Mouse (Mus musculus) left cerebral cortex, adult 8-10 months (tissue): Measurements from ENCODE around the gene H2-K1. TPM values are rescaled to one million over a fixed set of nuclear protein-coding genes. Genes with fewer than 3 reads are reported as not detected.

Experiments used
- DNase-seq, 2 experiments: peaks; one replicate each; pipeline ENCODE4 v3.0.0; 2022; ENCODE audit warnings: low spot score in 2 of 2
- total RNA-seq, 4 experiments: library from RNA; stranded (reverse); gene quantifications; 2 replicates each; pipeline ENCODE4 v1.2.4; 2022

The H2-K1 gene
- 10 to 100 TPM; 31.2 to 66.9 (median 50.2) TPM for total RNA-seq

DNA sequence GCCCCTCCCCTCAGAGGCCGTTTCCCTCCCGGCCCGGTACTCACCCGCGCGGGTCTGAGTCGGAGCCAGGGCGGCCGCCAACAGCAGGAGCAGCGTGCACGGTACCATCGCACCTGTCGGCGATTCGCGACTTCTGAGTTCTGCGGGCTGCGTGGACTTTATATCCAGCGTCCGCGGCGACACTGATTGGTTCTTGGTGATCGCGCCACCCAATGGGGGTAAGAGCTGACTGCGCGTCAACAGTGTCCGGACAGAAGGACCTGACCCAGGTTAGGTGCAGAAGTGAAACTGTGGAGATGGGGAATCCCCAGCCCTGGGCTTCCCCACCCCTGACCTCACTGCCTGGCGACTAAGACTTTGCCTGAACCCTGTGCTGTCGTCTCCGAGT is at the start of gene H2-K1:
Gene H2-K1 (minus strand): TSS at position 198 of the 388 bp plus-strand sequence.
- peak; percentile 50 to 70 for DNase-seq

DNA sequence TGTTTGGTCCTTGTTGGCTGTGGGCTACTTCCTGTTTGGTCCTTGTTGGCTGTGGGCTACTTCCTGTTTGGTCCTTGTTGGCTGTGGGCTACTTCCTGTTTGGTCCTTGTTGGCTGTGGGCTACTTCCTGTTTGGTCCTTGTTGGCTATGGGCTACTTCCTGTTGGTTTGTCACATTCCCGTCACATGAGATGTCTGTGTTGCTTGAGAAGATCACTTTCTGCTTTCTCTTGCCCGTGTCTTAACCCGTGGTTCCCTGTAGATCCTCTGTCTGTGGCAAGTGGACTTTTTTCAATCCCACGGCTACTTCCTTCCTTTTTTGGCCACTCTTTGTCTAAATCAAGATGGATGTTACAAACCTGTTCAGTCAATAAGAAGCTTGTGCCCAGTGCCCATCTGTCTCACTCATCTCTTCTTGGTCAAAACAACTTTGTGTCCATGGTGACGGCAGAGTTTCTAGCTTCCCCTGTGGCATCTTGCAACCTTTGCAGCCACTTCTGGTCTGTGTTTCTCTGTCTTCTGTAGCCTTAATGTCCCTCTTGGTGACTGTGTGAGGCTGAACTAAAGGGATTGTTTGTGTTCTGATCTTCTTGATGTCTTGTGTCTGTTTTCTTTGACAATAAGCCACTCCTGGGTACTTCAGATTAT is 47.4 kb upstream of the H2-K1 start:
- DNase-seq: no peak

DNA sequence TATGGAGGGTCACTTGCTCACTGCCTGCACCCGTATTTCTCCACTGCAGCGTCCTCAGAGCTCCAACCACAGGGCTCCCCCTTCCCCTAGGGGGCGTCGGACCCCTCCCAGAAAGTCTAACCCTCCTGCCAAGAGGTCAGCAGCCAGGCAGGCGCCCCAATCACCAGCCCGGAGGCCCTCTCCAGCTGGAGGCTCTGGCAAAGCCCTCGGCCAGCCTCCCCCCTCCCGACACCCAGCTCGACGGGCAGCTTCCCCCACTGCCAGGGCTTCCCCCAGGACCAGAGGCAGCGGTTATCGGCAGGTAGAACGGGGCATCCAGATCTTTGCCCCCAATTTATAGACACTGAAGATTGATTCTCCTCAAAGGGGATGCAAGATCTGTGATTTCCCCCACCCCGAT is 45.8 kb upstream of the H2-K1 start:
- DNase-seq: no peak

DNA sequence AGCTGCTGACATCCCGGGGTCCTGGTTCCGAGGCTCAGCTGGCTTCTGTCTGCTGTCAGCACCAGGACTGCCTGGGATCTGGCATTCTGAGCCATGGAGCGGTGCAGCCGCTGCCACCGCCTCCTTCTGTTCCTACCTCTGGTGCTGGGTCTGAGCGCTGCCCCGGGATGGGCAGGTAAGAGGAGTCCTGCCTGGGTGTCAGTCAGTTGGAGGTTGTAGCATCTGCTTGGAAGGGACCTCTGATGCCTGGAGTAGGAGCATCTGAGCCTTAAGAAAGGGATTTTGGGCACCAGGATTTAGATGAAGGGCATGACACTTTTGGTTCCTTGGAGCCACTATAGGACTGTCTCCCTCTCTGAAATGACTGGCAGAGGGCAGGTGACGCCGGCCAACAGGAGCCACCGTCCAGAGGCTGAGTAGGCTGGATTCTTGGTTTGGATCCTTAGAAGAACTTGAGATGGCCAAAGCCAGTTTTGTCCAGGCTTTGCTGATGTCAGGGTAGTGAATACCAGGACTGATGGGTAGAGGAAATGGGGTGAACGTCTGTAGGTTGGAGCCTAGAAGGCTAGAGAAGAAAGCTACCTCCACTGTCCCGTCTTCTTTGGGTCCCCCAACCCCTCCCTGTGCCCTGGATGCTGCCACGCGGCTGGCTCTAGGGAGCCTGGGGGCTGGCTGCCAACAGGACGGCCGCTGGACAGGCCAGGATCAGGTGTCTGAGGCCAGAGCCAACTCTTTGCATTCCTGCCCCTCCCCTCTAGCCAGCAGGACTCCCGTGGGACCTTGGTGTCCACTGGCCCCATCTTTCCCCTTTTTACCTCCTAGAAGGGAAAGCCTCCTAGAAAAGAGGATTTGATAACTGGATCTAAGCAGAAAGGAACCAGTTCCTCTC is 39.7 kb upstream of the H2-K1 start:
- peak; percentile 15 to 39 for DNase-seq

DNA sequence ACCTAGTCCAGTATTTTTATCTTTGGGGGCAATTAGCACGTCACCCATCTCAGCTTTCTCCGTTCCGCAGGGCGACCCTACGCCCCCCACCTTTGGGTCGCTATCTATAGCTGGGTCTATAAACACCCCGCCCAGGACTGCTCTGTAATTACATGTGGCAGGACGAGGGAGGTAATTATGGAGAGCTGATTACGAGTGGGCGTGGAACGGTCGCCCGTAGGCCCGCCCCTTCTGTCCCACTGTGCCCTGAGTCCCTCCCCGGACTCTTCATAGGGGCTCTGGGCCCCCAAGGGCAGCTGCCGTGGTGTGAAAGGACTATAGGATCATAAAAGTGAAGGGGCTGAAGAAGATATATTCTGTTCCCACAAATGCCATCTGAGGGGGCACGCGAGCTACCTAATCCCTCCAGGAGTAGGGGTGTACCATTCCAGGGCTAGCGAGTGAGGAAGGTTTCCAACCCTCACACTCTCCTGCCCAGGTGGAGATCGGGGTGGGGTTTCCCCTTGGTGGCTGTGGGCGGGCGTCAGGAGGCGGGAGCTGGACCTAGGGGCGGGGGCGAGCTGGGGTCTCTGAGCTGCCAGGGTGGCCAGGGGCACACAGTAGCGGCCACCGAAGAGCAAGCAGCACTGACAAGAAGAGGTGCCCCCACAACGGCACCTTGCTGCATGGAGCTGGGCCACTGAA is 38.9 kb upstream of the H2-K1 start, which contains the start of gene Col11a2:
Gene Col11a2 (plus strand): TSS at position 560 of the 684 bp plus-strand sequence.
- DNase-seq: peak in 1 of 2 experiments; percentile 28

DNA sequence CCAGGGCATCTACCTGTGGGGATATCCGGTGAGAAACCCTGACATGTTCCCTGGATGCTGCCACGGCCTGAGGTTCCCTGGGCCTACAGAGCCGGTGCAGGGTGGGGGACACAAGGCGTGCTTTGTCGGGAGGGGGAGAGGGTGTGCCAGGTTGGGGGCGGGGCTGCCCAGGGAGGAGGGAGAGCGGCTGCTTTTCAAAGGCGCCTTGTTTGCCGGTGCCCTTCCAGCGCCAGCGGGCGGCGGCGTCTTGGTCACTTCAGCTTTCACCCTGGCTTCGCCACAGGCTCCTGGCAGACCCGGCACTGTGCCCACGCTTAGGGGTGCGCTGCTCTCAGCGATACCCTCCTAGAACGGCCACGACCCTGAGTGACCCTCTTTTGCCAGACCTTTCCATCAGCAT is 38.3 kb upstream of the H2-K1 start:
- DNase-seq: peak; percentile 45 to 67

DNA sequence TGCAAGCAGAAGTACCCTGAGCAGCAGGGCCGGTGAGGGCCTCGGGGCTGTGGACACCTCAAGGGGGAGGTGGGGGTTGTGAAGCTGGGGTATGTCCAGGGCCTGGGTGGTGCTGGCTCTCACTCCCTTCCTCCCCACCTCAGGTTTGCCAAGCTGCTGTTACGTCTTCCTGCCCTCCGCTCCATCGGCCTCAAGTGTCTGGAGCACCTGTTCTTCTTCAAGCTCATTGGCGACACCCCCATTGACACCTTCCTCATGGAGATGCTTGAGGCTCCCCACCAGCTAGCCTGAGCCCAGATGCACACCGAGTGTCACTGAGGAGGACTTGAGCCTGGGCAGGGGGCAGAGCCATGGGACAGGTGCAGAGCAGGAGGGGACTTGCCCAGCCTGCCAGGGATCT is 37.1 kb upstream of the H2-K1 start:
- no peak for DNase-seq

DNA sequence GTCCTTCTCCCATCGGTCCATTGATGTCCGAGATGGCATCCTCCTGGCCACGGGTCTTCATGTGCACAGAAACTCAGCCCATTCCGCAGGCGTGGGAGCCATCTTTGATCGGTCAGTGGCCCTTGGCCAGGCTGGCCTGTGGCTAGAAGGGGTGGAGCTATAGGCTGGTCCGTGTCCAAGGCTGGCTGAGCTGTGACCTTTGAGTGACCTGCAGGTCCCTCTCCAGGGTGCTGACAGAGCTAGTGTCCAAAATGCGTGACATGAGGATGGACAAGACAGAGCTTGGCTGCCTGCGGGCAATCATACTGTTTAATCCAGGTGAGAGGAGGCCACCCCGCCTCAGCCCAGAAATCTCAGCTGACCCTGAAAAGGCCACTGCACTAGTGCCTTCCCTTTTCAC is 36.5 kb upstream of the H2-K1 start:
- DNase-seq: peak in 1 of 2 experiments; percentile 56

DNA sequence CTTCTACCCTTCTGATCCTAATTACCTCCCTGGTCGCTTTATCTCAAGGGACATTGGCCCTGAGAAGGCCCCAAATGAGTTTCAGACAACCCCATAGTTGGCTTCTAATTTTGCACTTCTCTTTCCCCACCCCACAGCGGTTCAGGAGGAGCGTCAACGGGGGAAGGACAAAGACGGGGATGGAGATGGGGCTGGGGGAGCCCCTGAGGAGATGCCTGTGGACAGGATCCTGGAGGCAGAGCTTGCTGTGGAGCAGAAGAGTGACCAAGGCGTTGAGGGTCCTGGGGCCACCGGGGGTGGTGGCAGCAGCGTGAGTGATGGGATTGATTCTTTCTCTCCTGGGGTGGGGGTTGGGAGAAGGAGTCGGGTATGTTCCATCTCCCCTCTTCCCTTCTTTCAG is 35.4 kb upstream of the H2-K1 start:
- DNase-seq: no peak

DNA sequence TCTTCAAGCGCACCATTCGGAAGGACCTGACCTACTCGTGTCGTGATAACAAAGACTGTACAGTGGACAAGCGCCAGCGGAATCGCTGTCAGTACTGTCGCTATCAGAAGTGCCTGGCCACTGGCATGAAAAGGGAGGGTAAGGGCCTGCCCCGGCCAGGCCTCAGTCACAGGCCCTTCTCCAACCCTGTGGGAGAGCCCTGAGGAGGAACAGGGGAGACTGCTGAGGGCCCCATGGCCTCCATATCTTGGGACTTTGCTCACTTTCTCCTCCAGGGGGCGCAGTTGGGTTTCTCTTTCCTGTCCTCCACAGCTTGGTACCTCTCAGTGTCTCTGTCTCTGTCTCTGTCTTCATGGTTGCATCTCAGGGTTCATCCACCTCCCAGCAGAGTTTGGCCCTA is 33.9 kb upstream of the H2-K1 start:
- DNase-seq: peak; percentile 45 to 50

DNA sequence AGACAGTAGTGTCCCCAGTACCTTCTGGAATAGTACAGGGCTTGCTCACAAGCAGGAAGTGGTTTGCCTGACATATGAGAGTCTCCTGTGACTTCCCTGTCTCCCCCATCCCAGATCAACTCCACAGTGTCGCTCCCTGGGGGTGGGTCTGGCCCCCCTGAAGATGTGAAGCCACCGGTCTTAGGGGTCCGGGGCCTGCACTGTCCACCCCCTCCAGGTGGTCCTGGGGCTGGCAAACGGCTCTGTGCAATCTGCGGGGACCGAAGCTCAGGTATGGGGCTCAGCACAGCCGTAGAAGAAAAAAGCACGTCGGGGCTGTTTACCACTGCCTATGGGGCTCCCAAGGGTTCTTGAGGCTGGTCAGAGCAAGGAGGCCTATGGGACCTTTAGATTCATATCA is 33.3 kb upstream of the H2-K1 start:
- DNase-seq: no peak

DNA sequence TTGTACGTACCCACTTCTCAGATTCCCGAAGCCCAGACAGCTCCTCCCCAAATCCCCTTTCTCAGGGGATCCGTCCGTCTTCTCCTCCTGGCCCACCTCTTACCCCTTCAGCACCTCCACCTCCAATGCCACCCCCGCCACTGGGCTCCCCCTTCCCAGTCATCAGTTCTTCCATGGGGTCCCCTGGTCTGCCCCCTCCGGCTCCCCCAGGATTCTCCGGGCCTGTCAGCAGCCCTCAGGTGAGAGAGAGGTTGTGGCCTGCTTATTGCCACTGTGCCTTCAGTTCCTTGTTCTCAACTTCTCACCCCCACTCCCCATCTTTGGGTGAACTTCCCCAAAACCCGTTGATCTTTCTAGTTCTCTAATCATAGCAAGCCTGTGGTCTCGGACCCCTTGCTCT is 32.7 kb upstream of the H2-K1 start:
- DNase-seq: no peak

DNA sequence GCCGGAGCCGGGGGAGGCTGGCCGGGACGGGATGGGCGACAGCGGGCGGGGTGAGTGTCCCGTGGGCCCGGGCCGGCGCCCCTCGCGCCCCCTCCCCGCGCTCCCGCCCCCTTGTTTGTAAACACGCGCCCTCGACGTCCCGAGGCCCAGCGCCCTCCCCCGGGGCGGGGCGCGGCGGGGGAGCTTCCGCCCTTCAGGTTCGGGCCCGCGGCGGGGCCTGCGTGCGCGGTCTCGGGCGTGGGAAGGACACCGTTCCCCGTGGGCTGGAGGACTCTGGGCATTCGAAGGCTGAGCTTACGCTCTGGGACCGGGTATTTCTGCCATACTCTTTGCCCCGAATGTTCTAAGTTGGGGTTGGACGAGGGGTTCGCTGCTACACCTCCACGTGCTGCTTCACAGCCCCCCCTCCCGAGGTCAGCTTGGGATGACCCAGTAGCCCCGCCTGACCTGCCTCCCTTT is 32.1 kb upstream of the H2-K1 start:
- DNase-seq: peak; percentile 63 to 73

DNA sequence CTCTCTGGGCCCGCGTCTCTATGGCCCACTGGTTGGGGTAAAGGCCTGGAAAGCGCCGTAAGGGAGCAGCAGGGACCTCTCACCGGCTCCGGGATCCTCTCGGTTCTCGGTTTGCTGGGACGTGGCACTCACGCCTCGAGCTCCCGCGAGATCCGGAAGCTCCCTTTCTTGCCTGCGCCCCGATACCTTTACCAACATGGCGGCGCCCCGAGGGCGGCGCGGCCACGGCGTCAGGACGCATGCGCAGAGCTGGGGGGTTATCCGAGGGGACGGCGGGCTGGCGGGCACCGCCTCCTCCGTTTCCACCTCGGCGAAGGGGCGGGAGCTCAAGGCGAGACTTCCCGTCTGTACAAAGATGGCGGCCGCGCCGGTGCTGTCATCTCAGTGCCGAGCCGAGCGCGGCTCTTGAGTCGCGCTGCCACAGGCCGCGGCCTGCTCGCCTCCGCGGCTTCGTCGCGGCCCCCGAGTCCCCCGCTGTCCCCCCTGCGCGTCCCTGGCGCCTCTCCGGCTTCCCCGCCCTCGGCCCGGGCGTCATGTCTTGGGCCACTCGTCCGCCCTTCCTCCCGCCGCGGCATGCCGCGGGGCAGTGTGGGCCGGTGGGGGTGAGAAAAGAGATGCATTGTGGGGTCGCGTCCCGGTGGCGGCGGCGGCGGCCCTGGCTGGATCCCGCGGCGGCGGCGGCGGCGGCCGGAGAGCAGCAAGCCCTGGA is 31.5 kb upstream of the H2-K1 start, which contains the start of the genes Slc39a7 and Rxrb:
Gene Slc39a7 (minus strand): TSS at position 218 of the 709 bp plus-strand sequence.
Gene Rxrb (plus strand): TSS at position 348 of the 709 bp plus-strand sequence.
- peak; percentile 95 to 96 for DNase-seq

DNA sequence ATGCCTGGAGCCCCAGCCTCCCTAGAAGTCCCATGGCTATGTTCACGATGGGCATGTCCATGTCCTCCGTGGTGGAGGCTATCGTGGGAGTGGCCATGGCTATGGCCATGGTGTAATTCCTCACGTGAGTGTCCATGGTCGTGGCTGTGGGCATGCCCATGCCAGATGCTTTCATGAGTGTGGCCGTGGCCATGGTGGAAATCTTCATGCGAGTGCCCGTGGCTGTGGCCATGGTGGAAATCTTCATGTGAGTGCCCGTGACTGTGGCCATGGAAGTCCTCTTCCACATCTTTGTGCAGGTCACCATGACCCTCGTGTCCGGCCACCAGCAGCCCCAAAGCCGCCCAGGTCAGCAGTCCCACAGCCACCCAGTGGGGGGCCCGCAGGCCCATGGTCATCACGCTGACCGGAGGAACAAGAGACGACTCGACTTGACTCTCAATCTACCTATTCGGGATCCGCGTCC is 30.7 kb upstream of the H2-K1 start:
- DNase-seq: peak; percentile 21 to 43

DNA sequence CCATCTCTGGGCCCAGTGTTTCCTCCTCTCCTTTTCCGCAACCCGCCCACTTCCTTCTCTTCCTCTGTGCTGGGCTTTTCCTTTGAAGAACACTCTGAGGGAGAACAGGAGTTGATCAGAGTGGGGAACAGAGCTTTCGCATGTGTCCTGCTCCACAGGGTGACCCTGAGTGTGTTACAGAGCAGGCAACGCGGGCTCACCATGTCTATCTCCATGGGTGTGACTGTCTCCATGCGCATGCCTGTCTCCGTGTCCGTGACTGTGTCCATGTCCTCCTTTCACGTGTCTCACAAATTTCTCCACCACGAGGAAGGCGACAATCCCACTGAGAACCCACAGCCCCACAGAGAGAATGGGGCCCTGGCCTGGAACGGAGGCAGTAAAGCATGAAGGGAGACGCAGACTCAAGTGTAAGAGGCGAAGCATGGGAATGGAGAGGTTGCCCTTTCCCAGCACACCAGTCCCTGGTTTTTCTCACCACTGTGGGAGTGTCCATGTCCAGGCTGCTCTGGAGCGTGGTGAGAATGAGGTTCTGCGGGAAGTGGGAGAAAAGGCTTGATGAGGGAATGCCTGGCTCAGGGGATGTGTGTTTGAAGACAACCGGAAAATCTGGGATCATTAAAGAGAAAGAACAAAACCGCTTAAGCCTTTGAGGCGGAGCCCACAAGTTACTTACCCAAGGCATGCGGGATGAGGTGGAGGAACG is 29.9 kb upstream of the H2-K1 start:
- no peak for DNase-seq

DNA sequence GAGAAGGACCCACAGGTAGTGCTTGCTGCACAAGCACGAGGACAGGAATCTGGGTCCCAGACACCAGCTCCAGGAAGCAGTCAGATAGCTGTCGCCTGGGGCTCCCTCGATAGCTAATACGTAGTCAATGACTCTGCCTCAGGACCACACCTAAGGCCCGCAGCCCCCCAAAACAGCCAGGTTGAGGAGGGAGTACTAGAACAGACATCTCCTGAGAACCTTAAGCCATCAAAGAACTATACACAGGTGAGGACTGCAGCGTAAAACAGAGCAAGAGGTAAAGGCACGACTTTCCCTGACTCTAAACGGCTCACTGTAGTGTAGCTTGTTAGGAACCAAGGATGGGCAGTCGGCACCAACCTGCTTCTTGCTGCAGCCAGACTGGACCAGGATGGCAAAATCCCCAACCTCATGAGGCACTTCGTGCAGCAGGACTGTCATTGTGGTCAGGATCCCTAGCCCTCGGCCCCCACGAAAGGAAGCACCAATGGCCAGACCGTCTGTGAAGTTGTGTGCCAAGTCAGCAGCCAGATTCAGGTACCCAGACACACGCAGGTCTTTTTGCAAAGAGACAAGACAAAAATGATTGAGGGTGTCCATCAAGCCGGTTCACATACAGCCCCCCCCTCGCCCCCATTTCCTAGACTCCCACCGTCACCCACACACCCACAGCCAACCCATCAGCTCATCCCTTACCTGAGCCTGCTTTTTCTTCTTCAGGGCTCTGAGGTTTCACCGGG is 29.2 kb upstream of the H2-K1 start:
- DNase-seq: no peak

DNA sequence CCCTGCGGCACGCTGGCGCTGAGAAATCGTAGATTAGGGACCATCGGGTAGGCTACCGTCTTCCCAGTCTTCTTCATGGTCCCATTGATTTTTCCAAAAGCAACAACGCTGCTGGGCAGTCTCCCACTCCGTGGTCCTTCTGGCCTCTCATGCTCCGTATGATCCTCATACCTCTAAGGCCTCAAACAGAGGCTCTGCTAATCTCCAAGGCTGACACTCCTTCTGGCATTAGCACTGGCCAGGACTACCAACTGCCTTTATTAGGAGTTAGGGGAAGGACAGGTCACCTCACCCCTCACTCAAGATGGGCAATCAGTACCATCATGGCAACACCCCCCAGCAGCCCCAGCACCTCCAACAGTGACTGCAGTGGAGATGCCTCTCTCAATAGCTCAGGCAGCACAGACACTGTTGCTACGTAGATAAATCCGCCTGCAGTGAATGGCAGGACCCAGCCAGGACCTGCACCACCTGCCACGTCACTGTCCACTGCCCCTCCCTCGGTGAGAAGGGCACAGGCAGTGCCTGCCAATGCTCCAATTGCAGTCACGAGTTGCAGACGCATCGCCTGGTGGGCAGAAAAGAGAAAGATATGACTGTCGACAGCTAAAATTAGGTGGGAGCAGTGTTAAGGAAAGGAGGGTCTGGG is 28.5 kb upstream of the H2-K1 start:
- DNase-seq: no peak

DNA sequence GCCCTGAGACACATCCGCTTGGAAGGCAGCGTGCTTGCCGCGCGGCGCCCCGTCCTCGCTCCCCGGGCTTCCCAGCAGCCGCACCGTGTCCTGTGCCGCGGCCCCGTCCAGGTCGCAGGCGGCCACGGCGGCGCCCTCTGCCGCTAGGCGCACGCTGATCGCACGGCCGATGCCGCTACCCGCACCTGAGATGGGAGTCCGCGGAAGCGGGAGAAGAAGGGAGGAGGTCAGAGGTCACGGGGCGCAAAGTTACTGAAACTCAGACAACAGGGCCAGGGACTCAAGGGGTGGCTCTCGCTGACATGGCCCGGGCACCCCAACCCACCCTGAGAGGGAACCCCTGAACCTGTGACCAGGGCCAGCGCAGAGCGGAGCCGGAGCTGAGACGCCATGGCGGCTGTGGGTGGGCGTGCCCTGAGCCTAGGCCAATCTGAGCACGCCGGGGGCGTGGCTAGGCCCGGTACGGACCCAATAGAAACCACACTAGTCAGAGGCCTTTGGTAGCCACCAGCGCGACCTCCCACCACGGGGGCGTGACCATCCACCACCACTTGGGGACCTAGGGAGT is 27.6 kb upstream of the H2-K1 start, which contains the start of gene H2-Ke6:
Gene H2-Ke6 (minus strand): TSS at position 405 of the 568 bp plus-strand sequence.
- DNase-seq: peak; percentile 85 to 95
